Mouse (Mus musculus): ENCODE data around the gene Zfp429.
A peak's percentile ranks its signal among the peaks of the same experiment; 100 is the strongest.
"Not testable (repeated sequence)": the region's sequence is repeated elsewhere in the genome, so short reads cannot be mapped to it uniquely, and the experiment has no call there.

The Zfp429 gene

GRCm38 (mm10) chr13:67399183-67399903 lies at the start of gene Zfp429:
TSS of gene Zfp429 (minus strand) at chr13:67399819.
- peak; percentile 55 for DNase-seq (ENCODE audit: low spot score)

- DNase-seq (ENCODE audit: low spot score), result not testable (repeated sequence)
Measured at GRCm38 (mm10) chr13:67437095-67437494, 37.5 kb upstream of the Zfp429 start.

GRCm38 (mm10) chr13:67428116-67428515 lies 28.5 kb upstream of the Zfp429 start:
- DNase-seq (ENCODE audit: low spot score), result no peak

GRCm38 (mm10) chr13:67425699-67426098 lies 26.1 kb upstream of the Zfp429 start:
- DNase-seq (ENCODE audit: low spot score), result not testable (repeated sequence)

- not testable (repeated sequence) for DNase-seq (ENCODE audit: low spot score)
Measured at GRCm38 (mm10) chr13:67422532-67422931, 22.9 kb upstream of the Zfp429 start.

GRCm38 (mm10) chr13:67421207-67421857 lies 21.7 kb upstream of the Zfp429 start, which contains the start of gene Zfp459:
TSS of gene Zfp459 (minus strand) at chr13:67421418.
- DNase-seq (ENCODE audit: low spot score), result peak; percentile 33

- no peak for DNase-seq (ENCODE audit: low spot score)
Measured at GRCm38 (mm10) chr13:67420558-67421206, 21.1 kb upstream of the Zfp429 start.

- DNase-seq (ENCODE audit: low spot score), result no peak
Measured at GRCm38 (mm10) chr13:67416811-67417210, 17.2 kb upstream of the Zfp429 start.

- DNase-seq (ENCODE audit: low spot score), result no peak
Measured at GRCm38 (mm10) chr13:67415759-67416158, 16.1 kb upstream of the Zfp429 start.

- DNase-seq (ENCODE audit: low spot score), result not testable (repeated sequence)
Measured at GRCm38 (mm10) chr13:67413634-67414033, 14.0 kb upstream of the Zfp429 start.

GRCm38 (mm10) chr13:67376255-67376654 lies 23.4 kb downstream of the Zfp429 start:
- not testable (repeated sequence) for DNase-seq (ENCODE audit: low spot score)

- DNase-seq (ENCODE audit: low spot score), result peak; percentile 65
Measured at GRCm38 (mm10) chr13:67375050-67375911, 24.3 kb downstream of the Zfp429 start, which contains the start of the genes Gm28041 and Zfp456. TSS of gene Gm28041 (minus strand) at chr13:67375733. TSS of gene Zfp456 (minus strand) at chr13:67375810.

- peak; percentile 81 for DNase-seq (ENCODE audit: low spot score)
Measured at GRCm38 (mm10) chr13:67360131-67360744, 39.4 kb downstream of the Zfp429 start, which contains the start of the genes Gm28044 and Zfp953. TSS of gene Gm28044 (minus strand) at chr13:67360536. TSS of gene Zfp953 (minus strand) at chr13:67360605.

GRCm38 (mm10) chr13:67351854-67352253 lies 47.8 kb downstream of the Zfp429 start:
- DNase-seq (ENCODE audit: low spot score), result no peak

GRCm38 (mm10) chr13:67343422-67343821 lies 56.2 kb downstream of the Zfp429 start:
- no peak for DNase-seq (ENCODE audit: low spot score)
